ENCODE assay signal across 8 mouse cellular contexts in the genomic region with DNA sequence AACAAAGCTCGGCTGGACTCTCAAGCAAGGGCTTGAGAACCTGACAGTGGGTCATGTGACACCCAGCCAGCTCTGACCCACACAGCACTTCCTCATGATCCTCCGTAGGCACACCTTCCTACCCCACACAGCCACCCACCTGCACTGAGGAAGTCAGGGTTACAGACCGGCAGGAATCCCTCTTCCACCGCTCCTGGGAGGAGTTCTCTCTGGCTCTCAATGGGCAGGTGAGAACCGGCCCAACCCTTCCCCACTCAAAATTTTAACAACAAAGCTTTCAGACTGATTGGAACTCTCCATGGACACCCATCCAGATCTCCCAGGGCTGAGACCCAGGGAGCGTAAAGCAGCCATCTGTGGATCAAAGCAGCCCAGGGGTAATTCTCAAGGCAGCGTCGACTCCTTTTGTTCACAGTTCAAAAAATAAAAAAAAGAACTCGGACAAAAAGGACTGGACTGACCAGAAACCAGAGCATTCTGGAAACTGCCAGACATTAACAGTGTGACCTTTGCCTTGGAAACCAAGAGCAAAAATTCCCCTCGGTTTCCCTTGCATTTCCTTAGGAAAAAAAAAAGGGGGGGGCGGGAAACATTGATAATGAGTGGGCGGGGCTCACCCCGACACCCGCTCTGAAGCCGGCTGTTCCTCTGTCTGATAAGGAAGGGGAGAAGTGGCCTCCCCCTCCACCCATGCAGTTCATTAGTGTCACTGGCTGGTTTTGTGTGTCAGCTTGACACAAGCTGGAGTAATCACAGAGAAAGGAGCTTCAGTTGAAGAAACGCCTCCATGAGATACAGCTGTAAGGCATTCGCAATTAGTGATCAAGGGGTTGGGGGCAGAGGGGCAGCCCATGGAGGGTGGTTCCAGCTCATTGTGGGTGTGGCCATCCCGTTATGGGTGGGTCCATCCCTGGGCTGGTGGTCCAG. TPM values are rescaled to one million over a fixed set of nuclear protein-coding genes. Genes with fewer than 3 reads are reported as not detected.
DNase-seq lines count a peak whose midpoint lies in the region; ATAC-seq and TF ChIP-seq lines count a peak whose summit lies in the region.

No protein-coding gene starts in this region.

- H3K27me3 ChIP-seq in ES-Bruce4 (ENCODE audit: control insufficient read depth, insufficient read depth, low read length, poor library complexity, severe bottlenecking): no peaks in the 10 kb centered on the region
- no peaks in the 10 kb centered on the region for H3K27me3 ChIP-seq in heart, embryonic 16.5 days (ENCODE audit: control insufficient read depth, insufficient read depth, low read length)
- H3K27me3 ChIP-seq in neural tube, embryonic 14.5 days (ENCODE audit: control insufficient read depth, insufficient read depth, low read length): no peaks in the 10 kb centered on the region

- peaks cover 18% of the 10 kb centered on the region for H3K4me1 ChIP-seq in ES-Bruce4 (ENCODE audit: control insufficient read depth, insufficient read depth, low read length)
- peaks cover 34% of the 10 kb centered on the region for H3K4me1 ChIP-seq in heart, embryonic 16.5 days (ENCODE audit: control insufficient read depth, insufficient read depth, low read length)
- H3K4me1 ChIP-seq in neural tube, embryonic 14.5 days (ENCODE audit: control insufficient read depth, insufficient read depth, low read length): peaks cover 17% of the 10 kb centered on the region; the same call in 1 of the 2 replicates

- H3K9ac ChIP-seq in ES-Bruce4 (ENCODE audit: low read depth, poor library complexity, severe bottlenecking): no peak overlapping the region
- H3K9ac ChIP-seq in heart, embryonic 16.5 days (ENCODE audit: low read length): no peak overlapping the region
- H3K9ac ChIP-seq in neural tube, embryonic 14.5 days (replicated peaks; ENCODE audit: low read depth, low read length): no peak overlapping the region

- H3K36me3 ChIP-seq in ES-Bruce4 (ENCODE audit: control insufficient read depth, insufficient read depth, low read length, poor library complexity, severe bottlenecking): no peaks in the 10 kb centered on the region
- peaks cover 6% of the 10 kb centered on the region; the same call in 1 of the 2 replicates for H3K36me3 ChIP-seq in heart, embryonic 16.5 days (ENCODE audit: control insufficient read depth, insufficient read depth)
- H3K36me3 ChIP-seq in neural tube, embryonic 14.5 days (ENCODE audit: control insufficient read depth, insufficient read depth, low read length): 0 out of 2 replicates have a peak, but pooled peaks cover 9% of the 10 kb centered on the region

- peak overlapping the region; percentile 1 for H3K27ac ChIP-seq in ES-Bruce4 (ENCODE audit: insufficient read depth, low read length)
- H3K27ac ChIP-seq in heart, embryonic 16.5 days (ENCODE audit: low read length): peak overlapping the region; percentile 49
- H3K27ac ChIP-seq in neural tube, embryonic 14.5 days (ENCODE audit: low read depth, low read length): no peak overlapping the region

- peak; percentile 51 for DNase-seq in embryo, embryonic 10 days (ENCODE audit: low spot score)
- peak; percentile 55 to 73 for DNase-seq in kidney, postnatal 4 days
- no peak for DNase-seq in T-cell, adult 2 months (ENCODE audit: low spot score)
- no peak for DNase-seq in thymus, postnatal 14 days
- DNase-seq in adrenal gland, adult 18-20 months (ENCODE audit: low spot score in 2 of 2): no peak

- 24% methylated on average over 18 of the region's 18 CpGs for WGBS in heart, embryonic 16.5 days
- WGBS in neural tube, embryonic 14.5 days: 14% methylated on average over 18 of the region's 18 CpGs

- H3K4me2 ChIP-seq in heart, embryonic 16.5 days (ENCODE audit: low read depth, low read length): peak overlapping the region; percentile 3; the same call in 1 of the 2 replicates
- peak overlapping the region; percentile 14; the same call in 1 of the 2 replicates for H3K4me2 ChIP-seq in neural tube, embryonic 14.5 days (ENCODE audit: low read depth, low read length)

- no peak overlapping the region for H3K4me3 ChIP-seq in ES-Bruce4 (ENCODE audit: low read depth, low read length)
- H3K4me3 ChIP-seq in heart, embryonic 16.5 days (ENCODE audit: low read length): no peak overlapping the region
- no peak overlapping the region for H3K4me3 ChIP-seq in neural tube, embryonic 14.5 days (ENCODE audit: low read depth, low read length)

- peak; percentile 65; the same call in 1 of the 2 replicates for ATAC-seq in heart, embryonic 16.5 days (replicated peaks; ENCODE audit: extremely low read depth, insufficient read depth, low FRiP score)
- peak; percentile 38; the same call in 1 of the 2 replicates for ATAC-seq in neural tube, embryonic 14.5 days (ENCODE audit: low read depth)

- TF ChIP-seq EP300 in ES-Bruce4 (IDR thresholded peaks at IDR 0.05; ENCODE audit: insufficient read depth, low read depth, low read length): peak; percentile 66; the same call in 1 of the 2 replicates

- TF ChIP-seq POLR2A in ES-Bruce4 (IDR thresholded peaks at IDR 0.05; ENCODE audit: insufficient read depth, low read length): no peak

- H3K9me3 ChIP-seq in ES-Bruce4 (replicated peaks; ENCODE audit: control insufficient read depth, insufficient read depth, low read length, poor library complexity, severe bottlenecking): no peaks in the 10 kb centered on the region
- H3K9me3 ChIP-seq in heart, embryonic 16.5 days (replicated peaks; ENCODE audit: control insufficient read depth, low read length): no peaks in the 10 kb centered on the region
- no peaks in the 10 kb centered on the region for H3K9me3 ChIP-seq in neural tube, embryonic 14.5 days (ENCODE audit: control insufficient read depth, low read length)

- no peak for TF ChIP-seq CTCF in ES-Bruce4 (IDR thresholded peaks at IDR 0.05; ENCODE audit: low read depth, low read length)

RNA-seq across cellular contexts. Expression of a gene that starts 20.8 kb away (rescaled TPM):
- 23.5 and 25.0 TPM in 2 replicates for polyA plus RNA-seq in ES-Bruce4 (2011; ENCODE audit: insufficient read depth, insufficient read length, low read depth, missing spikeins)
- 8.6 and 9.1 TPM in 2 replicates for polyA plus RNA-seq in heart, embryonic 16.5 days (2015; fragmentation: Nextera tagmentation; extraction: Ambion mirVana)
- 19.2 and 20.9 TPM in 2 replicates for polyA plus RNA-seq in neural tube, embryonic 14.5 days (2014; fragmentation: Nextera tagmentation; extraction: Ambion mirVana)
- 10 to 100 TPM; 15.0 to 15.5 TPM for total RNA-seq in adrenal gland, adult 18-20 months (2021)

RNA-seq across cellular contexts. Expression of a gene that starts 30.7 kb away (rescaled TPM):
- polyA plus RNA-seq in ES-Bruce4 (2011; ENCODE audit: insufficient read depth, insufficient read length, low read depth, missing spikeins): not detected in 2 replicates
- not detected in 2 replicates for polyA plus RNA-seq in heart, embryonic 16.5 days (2015; fragmentation: Nextera tagmentation; extraction: Ambion mirVana)
- not detected in 2 replicates for polyA plus RNA-seq in neural tube, embryonic 14.5 days (2014; fragmentation: Nextera tagmentation; extraction: Ambion mirVana)
- total RNA-seq in adrenal gland, adult 18-20 months (2021): under 1 TPM in 1 of 2 experiments, not detected in 1; 0.20 TPM

Comparison
In these comparisons a context has a peak if more than half of its experiments do, and no peak if none do; other contexts are left out.
1. DNase-seq: peak in embryo, embryonic 10 days (single experiment) and kidney, postnatal 4 days (2 of 2); none in T-cell, adult 2 months (single experiment), thymus, postnatal 14 days (single experiment) and adrenal gland, adult 18-20 months (0 of 2).